Mouse (Mus musculus) layer of hippocampus, adult 2 months (tissue): Measurements from ENCODE around the gene Rmdn3. TPM values are rescaled to one million over a fixed set of nuclear protein-coding genes. Genes with fewer than 3 reads are reported as not detected.
A peak's percentile ranks its signal among the peaks of the same experiment; 100 is the strongest.

ENCODE experiments used
- DNase-seq, 2 experiments: peaks; one replicate each; pipeline ENCODE4 v3.0.0; 2022; ENCODE audit warnings: low spot score in 2 of 2
- H3K27ac ChIP-seq: fragments of 200-600 bp; 2 replicates; pipeline ENCODE4 v1.8.1; 2022
- H3K4me3 ChIP-seq: fragments of 200-600 bp; 2 replicates; pipeline ENCODE4 v1.8.1; 2022; ENCODE audit warnings: mild to moderate bottlenecking
- CTCF ChIP-seq: fragments of 200-600 bp; conservative IDR thresholded peaks from 2 replicates; pipeline ENCODE4 v1.8.1; 2022; ENCODE audit warnings: antibody characterized with exemption, mild to moderate bottlenecking, moderate library complexity
- total RNA-seq, 2 experiments: library from RNA; stranded (reverse); gene quantifications; 2 replicates each; pipeline ENCODE4 v1.2.3; 2021

Rmdn3 gene
- total RNA-seq, 2 experiments from 2014 or later: 55.7 to 55.8 TPM

- H3K27ac ChIP-seq: no peak overlapping the region
- DNase-seq: no peak
- no peak for TF ChIP-seq CTCF
- H3K4me3 ChIP-seq: no peak overlapping the region
Observed at GRCm38 (mm10) chr2:119161247-119161646, 4.4 kb upstream of the Rmdn3 start.

GRCm38 (mm10) chr2:119157836-119158235, 1.0 kb upstream of the Rmdn3 start:
- Histone ChIP-seq H3K4me3 (no peak overlapping the region), H3K27ac (no peak overlapping the region)
- no peak for DNase-seq
- no peak for TF ChIP-seq CTCF

GRCm38 (mm10) chr2:119156081-119156680, 653 bp downstream of the Rmdn3 start:
- no peak for DNase-seq
- H3K27ac ChIP-seq: peak overlapping the region; percentile 88
- no peak for TF ChIP-seq CTCF

GRCm38 (mm10) chr2:119155388-119155787, 1.4 kb downstream of the Rmdn3 start:
- H3K4me3 ChIP-seq: peak overlapping the region; percentile 97; the same call in 1 of the 2 replicates
- no peak for TF ChIP-seq CTCF
- no peak overlapping the region for H3K27ac ChIP-seq
- DNase-seq: no peak

More at GRCm38 (mm10) chr2:119156081-119156680, 653 bp downstream of the Rmdn3 start:
- peak overlapping the region; percentile 97 for H3K4me3 ChIP-seq

GRCm38 (mm10) chr2:119154683-119155082, 2.2 kb downstream of the Rmdn3 start:
- DNase-seq: no peak
- Histone ChIP-seq H3K4me3 (no peak overlapping the region), H3K27ac (no peak overlapping the region)
- no peak for TF ChIP-seq CTCF

GRCm38 (mm10) chr2:119152255-119152654, 4.6 kb downstream of the Rmdn3 start:
- no peak for TF ChIP-seq CTCF
- Histone ChIP-seq H3K27ac (no peak overlapping the region), H3K4me3 (no peak overlapping the region)
- DNase-seq: no peak

- no peak for TF ChIP-seq CTCF
- Histone ChIP-seq H3K4me3 (no peak overlapping the region), H3K27ac (no peak overlapping the region)
- DNase-seq: no peak
Observed at GRCm38 (mm10) chr2:119147775-119148174, 9.1 kb downstream of the Rmdn3 start.

- no peak for DNase-seq
- H3K4me3 ChIP-seq: no peak overlapping the region
- no peak overlapping the region for H3K27ac ChIP-seq
- no peak for TF ChIP-seq CTCF
Observed at GRCm38 (mm10) chr2:119147160-119147678, 9.6 kb downstream of the Rmdn3 start.

- H3K27ac ChIP-seq: no peak overlapping the region
- H3K4me3 ChIP-seq: no peak overlapping the region
- DNase-seq: no peak
- no peak for TF ChIP-seq CTCF
Observed at GRCm38 (mm10) chr2:119146435-119146834, 10.4 kb downstream of the Rmdn3 start.

GRCm38 (mm10) chr2:119145199-119145598, 11.6 kb downstream of the Rmdn3 start:
- Histone ChIP-seq H3K27ac (no peak overlapping the region), H3K4me3 (no peak overlapping the region)
- TF ChIP-seq CTCF: peak; percentile 49
- DNase-seq: no peak

GRCm38 (mm10) chr2:119136346-119136898, 20.4 kb downstream of the Rmdn3 start:
- Histone ChIP-seq H3K4me3 (no peak overlapping the region), H3K27ac (no peak overlapping the region)
- TF ChIP-seq CTCF: no peak
- DNase-seq: no peak

GRCm38 (mm10) chr2:119113121-119113925, 43.5 kb downstream of the Rmdn3 start:
- no peak for TF ChIP-seq CTCF
- H3K27ac ChIP-seq: no peak overlapping the region
- no peak for DNase-seq
- H3K4me3 ChIP-seq: peak overlapping the region; percentile 67

- DNase-seq: peak; percentile 76 to 82
- H3K4me3 ChIP-seq: peak within 1 kb of the TSS; percentile 67
- peak within 1 kb of the TSS; percentile 93 for H3K27ac ChIP-seq
- TF ChIP-seq CTCF: 0 out of 2 replicates have a peak, but pooled peaks have one; percentile 11
Observed at GRCm38 (mm10) chr2:119112438-119113112, 44.3 kb downstream of the Rmdn3 start, which contains the start of gene Rad51. Gene Rad51, plus strand, starts transcription at chr2:119112793.
